Mouse (Mus musculus): ENCODE measurements around the gene Clpb. TPM values are rescaled to one million over a fixed set of nuclear protein-coding genes. Genes with fewer than 3 reads are reported as not detected.
"Not testable (repeated sequence)": the region's sequence is repeated elsewhere in the genome, so short reads cannot be mapped to it uniquely, and the experiment has no call there.

Clpb gene
- polyA plus RNA-seq (2015; fragmentation: Nextera tagmentation; extraction: Ambion mirVana) = 53.1 and 56.0 TPM in 2 replicates

- Histone ChIP-seq H3K9me3 (no peaks in the 10 kb centered on the region), H3K36me3 (no peaks in the 10 kb centered on the region), H3K27me3 (replicated peaks) (no peaks in the 10 kb centered on the region), H3K27ac (peak within 1 kb of the TSS; percentile 69; the same call in 1 of the 2 replicates), H3K4me1 (peaks cover 15% of the 10 kb centered on the region), H3K4me2 (peak within 1 kb of the TSS; percentile 85), H3K4me3 (replicated peaks) (peak within 1 kb of the TSS; percentile 82), H3K9ac (peak within 1 kb of the TSS; percentile 25; the same call in 1 of the 2 replicates)
- ATAC-seq (ENCODE audit: insufficient read depth, low FRiP score, low read depth) = peak; percentile 99
- 1% methylated on average over 49 of the region's 49 CpGs for WGBS
Measured at GRCm38 (mm10) chr7:101663514-101664159, at the start of gene Clpb. Gene Clpb, plus strand, starts transcription at chr7:101663633.

GRCm38 (mm10) chr7:101615406-101615805 is 48.0 kb upstream of the Clpb start:
- Histone ChIP-seq H3K27ac (no peak overlapping the region), H3K9ac (no peak overlapping the region), H3K27me3 (replicated peaks) (no peaks in the 10 kb centered on the region), H3K9me3 (no peaks in the 10 kb centered on the region), H3K4me1 (no peaks in the 10 kb centered on the region), H3K36me3 (no peaks in the 10 kb centered on the region), H3K4me3 (replicated peaks) (no peak overlapping the region), H3K4me2 (no peak overlapping the region)
- no peak for ATAC-seq (ENCODE audit: insufficient read depth, low FRiP score, low read depth)
- WGBS = 76% methylated on average over 7 of the region's 7 CpGs

GRCm38 (mm10) chr7:101616136-101616835 is 47.1 kb upstream of the Clpb start:
- no peaks in the 10 kb centered on the region for H3K36me3 ChIP-seq
- H3K4me1 ChIP-seq = no peaks in the 10 kb centered on the region
- H3K4me3 ChIP-seq (replicated peaks) = no peak overlapping the region
- H3K27me3 ChIP-seq (replicated peaks) = no peaks in the 10 kb centered on the region
- no peak for ATAC-seq (ENCODE audit: insufficient read depth, low FRiP score, low read depth)
- no peak overlapping the region for H3K9ac ChIP-seq
- WGBS = 69% methylated on average over 6 of the region's 6 CpGs
- no peak overlapping the region for H3K27ac ChIP-seq
- no peaks in the 10 kb centered on the region for H3K9me3 ChIP-seq
- H3K4me2 ChIP-seq = no peak overlapping the region

- H3K27me3 ChIP-seq (replicated peaks) = no peaks in the 10 kb centered on the region
- no peak overlapping the region for H3K27ac ChIP-seq
- no peaks in the 10 kb centered on the region for H3K36me3 ChIP-seq
- H3K9ac ChIP-seq = no peak overlapping the region
- no peak overlapping the region for H3K4me2 ChIP-seq
- ATAC-seq (ENCODE audit: insufficient read depth, low FRiP score, low read depth) = no peak
- H3K9me3 ChIP-seq = no peaks in the 10 kb centered on the region
- H3K4me1 ChIP-seq = no peaks in the 10 kb centered on the region
- no peak overlapping the region for H3K4me3 ChIP-seq (replicated peaks)
- WGBS = 73% methylated on average over 10 of the region's 10 CpGs
Measured at GRCm38 (mm10) chr7:101617438-101618165, 45.8 kb upstream of the Clpb start.

GRCm38 (mm10) chr7:101618273-101618672 is 45.2 kb upstream of the Clpb start:
- no peak overlapping the region for H3K9ac ChIP-seq
- H3K4me1 ChIP-seq = no peaks in the 10 kb centered on the region
- H3K27me3 ChIP-seq (replicated peaks) = no peaks in the 10 kb centered on the region
- no peaks in the 10 kb centered on the region for H3K36me3 ChIP-seq
- H3K4me2 ChIP-seq = no peak overlapping the region
- no peaks in the 10 kb centered on the region for H3K9me3 ChIP-seq
- no peak for ATAC-seq (ENCODE audit: insufficient read depth, low FRiP score, low read depth)
- no peak overlapping the region for H3K27ac ChIP-seq
- H3K4me3 ChIP-seq (replicated peaks) = no peak overlapping the region
- 73% methylated on average over 7 of the region's 7 CpGs for WGBS

- no peak overlapping the region for H3K9ac ChIP-seq
- ATAC-seq (ENCODE audit: insufficient read depth, low FRiP score, low read depth) = peak; percentile 58; the same call in 1 of the 2 replicates
- WGBS = 18% methylated on average over 4 of the region's 4 CpGs
Measured at GRCm38 (mm10) chr7:101620373-101620772, 43.1 kb upstream of the Clpb start.

GRCm38 (mm10) chr7:101621861-101622260 is 41.6 kb upstream of the Clpb start:
- not testable (repeated sequence) for H3K4me2 ChIP-seq; H3K9me3 ChIP-seq; H3K9ac ChIP-seq; H3K27me3 ChIP-seq (replicated peaks); H3K27ac ChIP-seq; H3K4me1 ChIP-seq; ATAC-seq (ENCODE audit: insufficient read depth, low FRiP score, low read depth); H3K36me3 ChIP-seq; H3K4me3 ChIP-seq (replicated peaks)
- 79% methylated on average over 4 of the region's 4 CpGs for WGBS

More at GRCm38 (mm10) chr7:101620373-101620772, 43.1 kb upstream of the Clpb start:
- no peaks in the 10 kb centered on the region for H3K9me3 ChIP-seq
- no peak overlapping the region for H3K27ac ChIP-seq
- no peaks in the 10 kb centered on the region for H3K27me3 ChIP-seq (replicated peaks)
- H3K4me1 ChIP-seq = no peaks in the 10 kb centered on the region
- no peaks in the 10 kb centered on the region for H3K36me3 ChIP-seq
- no peak overlapping the region for H3K4me2 ChIP-seq
- no peak overlapping the region for H3K4me3 ChIP-seq (replicated peaks)

GRCm38 (mm10) chr7:101624283-101624682 is 39.1 kb upstream of the Clpb start:
- WGBS = 37% methylated on average over 6 of the region's 6 CpGs
- Histone ChIP-seq H3K36me3 (no peaks in the 10 kb centered on the region), H3K4me2 (no peak overlapping the region), H3K4me1 (no peaks in the 10 kb centered on the region), H3K27ac (no peak overlapping the region), H3K9ac (no peak overlapping the region), H3K4me3 (replicated peaks) (no peak overlapping the region), H3K9me3 (no peaks in the 10 kb centered on the region), H3K27me3 (replicated peaks) (no peaks in the 10 kb centered on the region)
- no peak for ATAC-seq (ENCODE audit: insufficient read depth, low FRiP score, low read depth)

- not testable (repeated sequence) for H3K9me3 ChIP-seq; H3K27me3 ChIP-seq (replicated peaks); H3K4me1 ChIP-seq; H3K9ac ChIP-seq; ATAC-seq (ENCODE audit: insufficient read depth, low FRiP score, low read depth); H3K27ac ChIP-seq; H3K4me3 ChIP-seq (replicated peaks); H3K36me3 ChIP-seq; H3K4me2 ChIP-seq
- WGBS = 64% methylated on average over 7 of the region's 7 CpGs
Measured at GRCm38 (mm10) chr7:101627166-101627565, 36.3 kb upstream of the Clpb start.

GRCm38 (mm10) chr7:101628481-101628880 is 35.0 kb upstream of the Clpb start:
- H3K27ac ChIP-seq = no peak overlapping the region
- no peak overlapping the region for H3K4me2 ChIP-seq
- no peak overlapping the region for H3K9ac ChIP-seq
- no peaks in the 10 kb centered on the region for H3K4me1 ChIP-seq
- no peak overlapping the region for H3K4me3 ChIP-seq (replicated peaks)
- no peaks in the 10 kb centered on the region for H3K9me3 ChIP-seq
- no peaks in the 10 kb centered on the region for H3K36me3 ChIP-seq
- H3K27me3 ChIP-seq (replicated peaks) = no peaks in the 10 kb centered on the region
- 64% methylated on average over 2 of the region's 2 CpGs for WGBS
- no peak for ATAC-seq (ENCODE audit: insufficient read depth, low FRiP score, low read depth)

GRCm38 (mm10) chr7:101633629-101634177 is 29.7 kb upstream of the Clpb start:
- Histone ChIP-seq H3K4me1 (no peaks in the 10 kb centered on the region), H3K9me3 (no peaks in the 10 kb centered on the region), H3K36me3 (no peaks in the 10 kb centered on the region), H3K27ac (no peak overlapping the region), H3K4me2 (no peak overlapping the region), H3K4me3 (replicated peaks) (no peak overlapping the region), H3K27me3 (replicated peaks) (no peaks in the 10 kb centered on the region), H3K9ac (no peak overlapping the region)
- no peak for ATAC-seq (ENCODE audit: insufficient read depth, low FRiP score, low read depth)
- 77% methylated on average over 8 of the region's 8 CpGs for WGBS

- Histone ChIP-seq H3K4me2 (no peak overlapping the region), H3K27ac (no peak overlapping the region), H3K9me3 (no peaks in the 10 kb centered on the region), H3K4me1 (no peaks in the 10 kb centered on the region), H3K27me3 (replicated peaks) (no peaks in the 10 kb centered on the region), H3K9ac (no peak overlapping the region), H3K4me3 (replicated peaks) (no peak overlapping the region), H3K36me3 (no peaks in the 10 kb centered on the region)
- ATAC-seq (ENCODE audit: insufficient read depth, low FRiP score, low read depth) = no peak
- 70% methylated on average over 4 of the region's 4 CpGs for WGBS
Measured at GRCm38 (mm10) chr7:101634513-101634912, 28.9 kb upstream of the Clpb start.
